Mouse (Mus musculus): ENCODE measurements around the gene Irgm2. TPM values are rescaled to one million over a fixed set of nuclear protein-coding genes. Genes with fewer than 3 reads are reported as not detected.
A peak's percentile ranks its signal among the peaks of the same experiment; 100 is the strongest.
"Not testable (repeated sequence)": the region's sequence is repeated elsewhere in the genome, so short reads cannot be mapped to it uniquely, and the experiment has no call there.

The Irgm2 gene
- 1 to 10 TPM; 1.2 to 1.5 TPM for total RNA-seq (2021)

DNA sequence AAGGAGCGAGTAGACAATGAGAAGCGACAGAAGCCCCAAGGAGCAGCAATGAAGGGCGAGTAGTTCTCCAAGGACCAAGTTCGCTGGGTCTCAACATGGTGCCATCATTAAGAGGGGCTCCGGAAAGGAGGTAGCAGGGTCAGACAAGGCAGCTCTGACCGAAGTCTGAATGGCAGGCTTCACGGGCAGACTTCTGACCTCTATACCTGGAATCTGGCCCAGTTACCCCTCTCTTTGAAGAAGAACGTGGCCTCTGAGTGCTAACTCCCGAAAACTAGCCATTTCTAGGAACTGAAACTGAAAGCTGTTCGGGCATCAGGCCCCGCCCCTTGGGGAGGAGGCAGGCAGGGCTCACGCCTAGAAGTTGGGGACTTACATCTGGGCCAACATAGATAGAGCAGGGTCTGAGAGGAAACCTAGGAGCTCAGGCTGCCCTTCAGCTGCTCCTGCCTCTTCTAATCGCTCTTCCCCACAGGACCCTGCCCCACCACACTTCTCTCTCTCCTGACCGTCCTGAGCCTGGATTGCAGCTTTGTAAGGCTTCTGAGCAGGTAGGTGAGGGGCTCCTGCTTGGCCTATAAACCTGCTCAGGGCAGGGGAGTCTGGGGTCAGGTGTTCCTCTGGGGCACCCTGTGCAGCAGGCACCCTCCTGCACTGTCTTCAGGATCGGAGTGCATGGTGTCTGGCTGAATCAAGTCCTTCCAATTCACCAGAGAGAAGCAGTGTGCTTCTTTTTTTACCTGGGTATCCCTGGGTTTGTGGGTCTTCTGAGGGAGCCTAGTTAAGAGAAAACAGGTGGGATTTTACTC lies at the start of gene Irgm2, which contains the start of gene Igtp:
Gene Irgm2, plus strand, starts transcription at position 390 of the 809 bp plus-strand sequence.
Gene Igtp, plus strand, starts transcription at position 328 of the 809 bp plus-strand sequence.
- DNase-seq (ENCODE audit: extremely low spot score in 1 of 2, low spot score in 2 of 2), result peak in 1 of 2 experiments; percentile 85
- intact Hi-C loops (cut with DNase I), result not testable (repeated sequence)

- DNase-seq (ENCODE audit: extremely low spot score in 1 of 2, low spot score in 2 of 2), result no peak
- intact Hi-C loops (cut with DNase I), result no loop called here
Observed at GRCm38 (mm10) chr11:58155458-58155857, 44.0 kb upstream of the Irgm2 start.

- intact Hi-C loops (cut with DNase I), result no loop called here
- no peak for DNase-seq (ENCODE audit: extremely low spot score in 1 of 2, low spot score in 2 of 2)
Observed at GRCm38 (mm10) chr11:58156871-58157270, 42.5 kb upstream of the Irgm2 start.

- no peak for DNase-seq (ENCODE audit: extremely low spot score in 1 of 2, low spot score in 2 of 2)
- intact Hi-C loops (cut with DNase I), result no loop called here
Observed at GRCm38 (mm10) chr11:58165072-58165471, 34.3 kb upstream of the Irgm2 start.

- DNase-seq (ENCODE audit: extremely low spot score in 1 of 2, low spot score in 2 of 2), result no peak
- intact Hi-C loops (cut with DNase I), result no loop called here
Observed at GRCm38 (mm10) chr11:58167822-58168166, 31.6 kb upstream of the Irgm2 start.

- peak; percentile 77 to 91 for DNase-seq (ENCODE audit: extremely low spot score in 1 of 2, low spot score in 2 of 2)
- intact Hi-C loops (cut with DNase I), result no loop called here
Observed at GRCm38 (mm10) chr11:58168167-58168915, 31.1 kb upstream of the Irgm2 start, which contains the start of gene Gemin5. Gene Gemin5 (minus strand): TSS chr11:58168539.

DNA sequence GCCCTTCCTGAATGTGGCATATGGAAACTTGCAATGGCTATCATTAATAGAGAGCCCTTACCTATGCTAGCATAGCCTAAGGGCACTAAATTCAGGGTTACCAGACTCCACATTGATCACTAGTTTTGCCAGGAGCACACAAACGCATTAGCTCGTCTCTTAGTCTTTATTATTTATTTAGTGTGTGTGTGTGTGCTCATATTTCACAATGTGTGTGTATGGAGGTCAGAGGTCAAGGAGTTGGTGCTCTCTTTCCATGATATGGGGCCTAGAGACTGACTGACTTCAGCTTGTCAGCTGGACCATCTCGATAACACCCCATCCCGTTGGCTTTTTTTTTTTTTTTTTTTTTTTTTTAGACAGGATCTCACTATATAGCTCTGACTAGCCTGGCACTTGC lies 29.8 kb upstream of the Irgm2 start:
- intact Hi-C loops (cut with DNase I), result no loop called here
- no peak for DNase-seq (ENCODE audit: extremely low spot score in 1 of 2, low spot score in 2 of 2)

DNA sequence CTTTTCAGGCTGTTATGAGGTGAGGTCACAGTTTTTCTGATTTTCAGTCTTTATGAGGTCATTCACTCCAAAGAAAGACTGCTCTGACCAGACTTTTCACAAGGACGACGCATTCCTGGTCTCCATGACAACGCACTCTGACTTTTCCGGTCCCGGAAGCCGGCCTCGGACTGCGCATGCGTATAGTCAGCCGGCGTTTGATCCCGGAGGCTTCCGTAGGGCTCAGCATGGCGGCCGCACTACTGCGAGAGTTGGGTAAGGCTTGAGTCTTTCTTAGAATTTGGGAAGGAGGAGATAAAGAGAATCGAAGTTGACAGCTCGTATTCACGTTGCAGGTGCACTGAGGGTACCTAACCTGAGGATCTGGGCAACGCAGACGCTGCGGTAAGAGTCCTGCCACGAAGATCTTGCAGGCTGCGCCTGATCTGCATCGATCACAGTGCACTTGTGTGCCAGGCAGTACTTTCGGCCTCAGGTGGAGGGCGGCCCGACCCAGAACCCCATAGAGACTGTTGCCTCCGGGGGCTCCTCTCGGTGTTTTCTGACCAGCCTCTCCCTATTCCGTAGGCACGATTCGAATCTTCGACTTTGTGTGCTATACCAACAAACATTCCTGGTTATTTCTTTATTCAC lies 27.8 kb upstream of the Irgm2 start, which contains the start of gene Mrpl22:
Gene Mrpl22, plus strand, starts transcription at position 203 of the 633 bp plus-strand sequence.
- DNase-seq (ENCODE audit: extremely low spot score in 1 of 2, low spot score in 2 of 2), result peak; percentile 96 to 98
- intact Hi-C loops (cut with DNase I), result no loop called here

DNA sequence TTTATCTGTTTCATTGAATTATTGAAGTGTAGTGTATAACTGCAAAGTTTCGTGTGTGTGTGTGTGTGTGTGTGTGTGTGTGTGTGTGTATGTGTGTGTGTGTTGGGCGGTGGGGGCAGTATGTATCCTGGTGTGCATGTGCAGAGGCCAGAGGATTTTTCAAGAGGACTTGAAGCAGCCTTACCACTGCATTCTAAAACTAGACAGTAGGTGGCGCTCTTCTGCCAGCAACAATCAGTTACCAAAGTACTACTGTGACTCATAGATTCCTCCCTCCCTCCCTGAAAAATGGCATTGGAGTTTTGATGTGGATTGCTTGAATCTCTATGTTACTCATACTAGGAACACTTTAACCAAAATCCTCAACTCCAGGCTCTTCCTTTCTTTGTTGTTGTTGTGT lies 19.9 kb upstream of the Irgm2 start:
- peak; percentile 73 to 74 for DNase-seq (ENCODE audit: extremely low spot score in 1 of 2, low spot score in 2 of 2)
- intact Hi-C loops (cut with DNase I), result loop anchor here (2.0 to 5.0 kb wide), 2 partner anchors 45 to 123 kb away; no protein-coding TSS in a partner anchor

GRCm38 (mm10) chr11:58179986-58180385 lies 19.4 kb upstream of the Irgm2 start:
- DNase-seq (ENCODE audit: extremely low spot score in 1 of 2, low spot score in 2 of 2), result not testable (repeated sequence)
- intact Hi-C loops (cut with DNase I), result loop anchor here (2.0 to 5.0 kb wide), 2 partner anchors 45 to 122 kb away; no protein-coding TSS in a partner anchor

GRCm38 (mm10) chr11:58180756-58181155 lies 18.7 kb upstream of the Irgm2 start:
- DNase-seq (ENCODE audit: extremely low spot score in 1 of 2, low spot score in 2 of 2), result no peak
- intact Hi-C loops (cut with DNase I), result no loop called here

DNA sequence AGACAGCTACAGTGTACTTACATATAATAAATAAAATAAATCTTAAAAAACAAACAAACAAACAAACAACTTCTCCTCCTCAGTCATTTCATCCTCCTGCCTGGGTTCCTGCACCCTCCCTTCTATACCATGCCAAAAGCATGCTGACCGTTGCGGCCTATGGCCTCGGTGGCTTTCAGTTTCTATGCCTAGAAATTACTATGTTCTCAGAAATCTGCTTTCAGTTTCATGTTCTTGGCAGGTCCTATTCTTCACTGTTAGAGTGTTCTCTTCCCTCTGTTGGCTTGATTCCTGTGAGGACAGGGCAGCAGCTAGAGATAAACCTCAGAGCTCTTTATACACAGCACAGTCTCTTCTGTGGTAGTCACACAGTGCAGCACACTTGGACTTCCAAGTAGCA lies 15.8 kb upstream of the Irgm2 start:
- intact Hi-C loops (cut with DNase I), result no loop called here
- no peak for DNase-seq (ENCODE audit: extremely low spot score in 1 of 2, low spot score in 2 of 2)

DNA sequence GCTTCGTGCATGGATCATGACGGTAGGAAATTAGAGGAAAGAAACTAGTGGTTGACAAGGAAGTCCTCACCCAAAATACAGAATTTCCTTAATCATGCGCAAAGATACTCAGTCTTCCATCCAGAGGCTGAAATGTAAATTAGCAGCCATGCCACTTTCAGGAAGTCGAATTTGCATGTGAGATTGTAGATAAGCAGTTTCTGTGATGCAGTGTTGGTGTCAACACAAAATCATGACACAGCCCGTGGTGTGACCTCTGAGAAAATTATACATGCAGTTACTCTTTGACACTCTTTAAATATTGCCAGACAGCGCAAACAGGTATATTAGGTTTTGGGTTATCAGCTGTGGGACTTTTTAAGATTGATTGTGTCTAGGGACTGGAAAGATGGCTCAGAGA lies 9.7 kb upstream of the Irgm2 start:
- DNase-seq (ENCODE audit: extremely low spot score in 1 of 2, low spot score in 2 of 2), result no peak
- intact Hi-C loops (cut with DNase I), result no loop called here

DNA sequence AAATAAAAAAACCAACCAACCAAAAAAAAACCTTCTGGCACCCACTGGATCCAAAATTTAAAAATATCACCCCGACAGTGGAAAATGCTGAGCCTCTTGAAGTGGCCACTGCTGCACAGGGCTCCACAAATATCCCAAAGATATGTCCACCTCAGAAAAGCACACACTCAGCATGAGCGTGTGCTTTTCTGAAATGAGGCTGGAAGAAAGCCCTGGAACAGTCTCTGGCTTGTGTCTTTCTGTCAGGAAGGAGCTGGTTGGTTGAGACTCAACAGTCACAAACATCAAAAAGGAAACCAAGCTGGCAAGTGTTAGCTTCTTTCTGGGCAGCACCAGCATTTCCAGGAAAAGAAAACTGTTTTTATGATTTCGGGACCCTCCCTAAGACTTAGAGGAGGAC lies 6.1 kb upstream of the Irgm2 start:
- intact Hi-C loops (cut with DNase I), result no loop called here
- peak in 1 of 2 experiments; percentile 35 for DNase-seq (ENCODE audit: extremely low spot score in 1 of 2, low spot score in 2 of 2)

GRCm38 (mm10) chr11:58193860-58194520 lies 5.4 kb upstream of the Irgm2 start:
- intact Hi-C loops (cut with DNase I), result no loop called here

GRCm38 (mm10) chr11:58198663-58199062 lies 755 bp upstream of the Irgm2 start:
- intact Hi-C loops (cut with DNase I), result no loop called here
- DNase-seq (ENCODE audit: extremely low spot score in 1 of 2, low spot score in 2 of 2), result no peak

More at GRCm38 (mm10) chr11:58193860-58194520, 5.4 kb upstream of the Irgm2 start:
- no peak for DNase-seq (ENCODE audit: extremely low spot score in 1 of 2, low spot score in 2 of 2)

- intact Hi-C loops (cut with DNase I), result no loop called here
Observed at GRCm38 (mm10) chr11:58200226-58200625, 808 bp downstream of the Irgm2 start.

DNA sequence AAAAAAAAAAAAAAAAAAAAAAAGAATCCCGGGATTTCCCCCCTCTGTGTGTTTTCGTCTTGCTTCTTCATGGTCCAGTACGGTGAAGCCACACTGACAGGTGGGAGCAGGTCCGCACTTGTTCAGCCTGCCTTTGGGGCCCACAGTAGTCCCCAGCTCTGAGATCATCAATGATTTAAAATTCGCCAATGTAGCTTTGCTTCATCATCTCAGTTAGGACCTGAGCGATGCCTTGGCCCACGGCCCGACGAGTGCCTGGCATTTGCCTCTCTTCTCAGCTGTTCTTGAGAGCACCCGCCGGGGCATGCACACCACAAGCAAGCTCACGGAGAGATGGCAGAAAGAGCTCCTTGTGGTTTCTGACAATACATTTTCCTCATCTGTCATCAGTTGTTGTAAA lies 1.6 kb downstream of the Irgm2 start:
- intact Hi-C loops (cut with DNase I), result no loop called here
- DNase-seq (ENCODE audit: extremely low spot score in 1 of 2, low spot score in 2 of 2), result no peak

More at GRCm38 (mm10) chr11:58200226-58200625, 808 bp downstream of the Irgm2 start:
- no peak for DNase-seq (ENCODE audit: extremely low spot score in 1 of 2, low spot score in 2 of 2)
